Mouse (Mus musculus): Measurements from ENCODE around the gene Pcyt1a. TPM values are rescaled to one million over a fixed set of nuclear protein-coding genes. Genes with fewer than 3 reads are reported as not detected.

Pcyt1a gene
- polyA plus RNA-seq, 1 experiment from 2014 or later = 44.9 TPM

- Histone ChIP-seq H3K4me3 (ENCODE audit: low read depth, low read length) (no peak overlapping the region), H3K4me2 (replicated peaks; ENCODE audit: low read depth, low read length) (no peak overlapping the region), H3K9me3 (ENCODE audit: low read length) (no peaks in the 10 kb centered on the region), H3K4me1 (ENCODE audit: insufficient read depth, low read depth, low read length) (0 out of 2 replicates have a peak, but pooled peaks cover 3% of the 10 kb centered on the region), H3K27me3 (replicated peaks; ENCODE audit: insufficient read depth, low read length) (no peaks in the 10 kb centered on the region), H3K27ac (ENCODE audit: low read length) (no peak overlapping the region), H3K9ac (replicated peaks; ENCODE audit: low read depth) (no peak overlapping the region), H3K36me3 (ENCODE audit: insufficient read depth, low read length) (no peaks in the 10 kb centered on the region)
- no peak for TF ChIP-seq EP300 (IDR thresholded peaks at IDR 0.05)
- no peak for TF ChIP-seq CTCF (IDR thresholded peaks at IDR 0.05)
- no peak for ATAC-seq
- 56% methylated on average over 7 of the region's 7 CpGs for WGBS
- DNase-seq (ENCODE audit: low spot score) = no peak
Observed at GRCm38 (mm10) chr16:32501459-32501858, 70.7 kb downstream of the Pcyt1a start.

- Histone ChIP-seq H3K9me3 (ENCODE audit: low read length) (no peaks in the 10 kb centered on the region), H3K36me3 (ENCODE audit: insufficient read depth, low read length) (no peaks in the 10 kb centered on the region), H3K4me3 (ENCODE audit: low read depth, low read length) (no peak overlapping the region), H3K4me1 (ENCODE audit: insufficient read depth, low read depth, low read length) (0 out of 2 replicates have a peak, but pooled peaks cover 3% of the 10 kb centered on the region), H3K9ac (replicated peaks; ENCODE audit: low read depth) (no peak overlapping the region), H3K27ac (ENCODE audit: low read length) (no peak overlapping the region), H3K4me2 (replicated peaks; ENCODE audit: low read depth, low read length) (no peak overlapping the region), H3K27me3 (replicated peaks; ENCODE audit: insufficient read depth, low read length) (no peaks in the 10 kb centered on the region)
- no peak for ATAC-seq
- 84% methylated on average over 12 of the region's 12 CpGs for WGBS
- TF ChIP-seq CTCF (IDR thresholded peaks at IDR 0.05) (no peak), EP300 (IDR thresholded peaks at IDR 0.05) (no peak)
- DNase-seq (ENCODE audit: low spot score) = no peak
Observed at GRCm38 (mm10) chr16:32502621-32503335, 72.1 kb downstream of the Pcyt1a start.

DNA sequence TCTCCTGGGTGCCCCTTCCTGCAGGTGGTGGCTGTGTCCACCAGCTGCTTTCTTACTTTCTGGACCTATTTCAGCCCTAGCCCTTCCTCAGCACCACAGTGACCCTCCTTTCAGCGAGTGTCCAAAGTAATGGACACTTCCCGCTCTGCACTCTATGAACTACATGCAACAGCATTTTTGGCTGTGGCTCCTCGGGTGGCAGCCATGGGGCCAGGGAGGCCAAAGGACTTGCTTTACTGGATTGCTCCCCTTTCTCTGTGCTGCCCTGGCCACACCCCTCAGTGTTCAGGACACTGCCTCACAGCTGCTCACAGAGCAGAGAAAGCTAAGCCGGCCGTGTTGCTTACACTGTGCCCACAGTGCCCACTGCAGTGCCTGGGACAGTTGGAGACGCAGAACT lies 72.9 kb downstream of the Pcyt1a start:
- Histone ChIP-seq H3K4me3 (ENCODE audit: low read depth, low read length) (no peak overlapping the region), H3K4me2 (replicated peaks; ENCODE audit: low read depth, low read length) (no peak overlapping the region), H3K36me3 (ENCODE audit: insufficient read depth, low read length) (no peaks in the 10 kb centered on the region), H3K4me1 (ENCODE audit: insufficient read depth, low read depth, low read length) (0 out of 2 replicates have a peak, but pooled peaks cover 3% of the 10 kb centered on the region), H3K27me3 (replicated peaks; ENCODE audit: insufficient read depth, low read length) (no peaks in the 10 kb centered on the region), H3K9me3 (ENCODE audit: low read length) (no peaks in the 10 kb centered on the region), H3K27ac (ENCODE audit: low read length) (no peak overlapping the region), H3K9ac (replicated peaks; ENCODE audit: low read depth) (no peak overlapping the region)
- 61% methylated on average over 6 of the region's 6 CpGs for WGBS
- DNase-seq (ENCODE audit: low spot score) (no peak), ATAC-seq (no peak)
- no peak for TF ChIP-seq EP300 (IDR thresholded peaks at IDR 0.05)
- TF ChIP-seq CTCF (IDR thresholded peaks at IDR 0.05) = no peak

- H3K4me3 ChIP-seq (ENCODE audit: low read depth, low read length) = no peak overlapping the region
- DNase-seq (ENCODE audit: low spot score) (no peak), ATAC-seq (no peak)
- H3K9me3 ChIP-seq (ENCODE audit: low read length) = no peaks in the 10 kb centered on the region
- no peaks in the 10 kb centered on the region for H3K27me3 ChIP-seq (replicated peaks; ENCODE audit: insufficient read depth, low read length)
- no peaks in the 10 kb centered on the region for H3K36me3 ChIP-seq (ENCODE audit: insufficient read depth, low read length)
- H3K27ac ChIP-seq (ENCODE audit: low read length) = no peak overlapping the region
- TF ChIP-seq EP300 (IDR thresholded peaks at IDR 0.05) (no peak), CTCF (IDR thresholded peaks at IDR 0.05) (no peak)
- H3K9ac ChIP-seq (replicated peaks; ENCODE audit: low read depth) = no peak overlapping the region
- H3K4me1 ChIP-seq (ENCODE audit: insufficient read depth, low read depth, low read length) = peaks cover 5% of the 10 kb centered on the region; the same call in 1 of the 2 replicates
- 81% methylated on average over 8 of the region's 8 CpGs for WGBS
- no peak overlapping the region for H3K4me2 ChIP-seq (replicated peaks; ENCODE audit: low read depth, low read length)
Observed at GRCm38 (mm10) chr16:32506298-32506697, 75.6 kb downstream of the Pcyt1a start.

- H3K4me1 ChIP-seq (ENCODE audit: insufficient read depth, low read depth, low read length) = peaks cover 5% of the 10 kb centered on the region; the same call in 1 of the 2 replicates
- no peak overlapping the region for H3K27ac ChIP-seq (ENCODE audit: low read length)
- H3K9ac ChIP-seq (replicated peaks; ENCODE audit: low read depth) = no peak overlapping the region
- no peak overlapping the region for H3K4me3 ChIP-seq (ENCODE audit: low read depth, low read length)
- WGBS = 70% methylated on average over 7 of the region's 7 CpGs
- H3K9me3 ChIP-seq (ENCODE audit: low read length) = no peaks in the 10 kb centered on the region
- H3K36me3 ChIP-seq (ENCODE audit: insufficient read depth, low read length) = no peaks in the 10 kb centered on the region
- DNase-seq (ENCODE audit: low spot score) (no peak), ATAC-seq (no peak)
- H3K27me3 ChIP-seq (replicated peaks; ENCODE audit: insufficient read depth, low read length) = no peaks in the 10 kb centered on the region
- no peak overlapping the region for H3K4me2 ChIP-seq (replicated peaks; ENCODE audit: low read depth, low read length)
- TF ChIP-seq CTCF (IDR thresholded peaks at IDR 0.05) (no peak), EP300 (IDR thresholded peaks at IDR 0.05) (no peak)
Observed at GRCm38 (mm10) chr16:32506868-32507267, 76.1 kb downstream of the Pcyt1a start.

DNA sequence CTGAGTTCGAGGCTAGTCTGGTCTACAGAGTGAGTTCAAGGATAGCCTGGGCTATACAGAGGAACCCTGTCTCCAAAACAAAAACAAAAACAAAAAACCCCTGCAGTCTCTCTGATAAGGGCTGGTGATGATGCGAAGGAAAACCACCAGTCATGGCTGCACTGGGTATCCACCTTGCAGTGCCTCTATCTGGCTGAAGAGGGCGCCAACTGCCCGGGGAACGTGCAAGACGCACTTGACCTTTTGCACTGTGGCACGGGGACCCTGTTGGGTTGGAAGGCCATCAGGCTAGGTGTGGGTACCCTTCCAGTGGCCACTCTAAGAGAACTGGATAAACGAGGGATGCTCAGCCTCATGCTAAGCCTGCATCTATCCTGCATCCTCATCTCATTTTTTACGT lies 76.7 kb downstream of the Pcyt1a start:
- DNase-seq (ENCODE audit: low spot score) = peak; percentile 46
- Histone ChIP-seq H3K9me3 (ENCODE audit: low read length) (no peaks in the 10 kb centered on the region), H3K36me3 (ENCODE audit: insufficient read depth, low read length) (no peaks in the 10 kb centered on the region), H3K9ac (replicated peaks; ENCODE audit: low read depth) (no peak overlapping the region), H3K4me1 (ENCODE audit: insufficient read depth, low read depth, low read length) (peaks cover 5% of the 10 kb centered on the region; the same call in 1 of the 2 replicates), H3K27me3 (replicated peaks; ENCODE audit: insufficient read depth, low read length) (no peaks in the 10 kb centered on the region), H3K27ac (ENCODE audit: low read length) (no peak overlapping the region), H3K4me3 (ENCODE audit: low read depth, low read length) (no peak overlapping the region), H3K4me2 (replicated peaks; ENCODE audit: low read depth, low read length) (no peak overlapping the region)
- TF ChIP-seq CTCF (IDR thresholded peaks at IDR 0.05) (peak; percentile 90), EP300 (IDR thresholded peaks at IDR 0.05) (no peak)
- peak; percentile 11; the same call in 1 of the 2 replicates for ATAC-seq
- 23% methylated on average over 9 of the region's 9 CpGs for WGBS
